Mouse (Mus musculus) cerebellum, adult 2 months (tissue): ENCODE results near the gene Cachd1. TPM values are rescaled to one million over a fixed set of nuclear protein-coding genes. Genes with fewer than 3 reads are reported as not detected.

Experiments
- DNase-seq, 2 experiments: peaks; one replicate each; pipeline ENCODE4 v3.0.0; 2021
- H3K27ac ChIP-seq: fragments of 200-500 bp; 2 replicates; pipeline ENCODE4 v1.5.1; 2012; ENCODE audit warnings: low read length, control low read depth, inconsistent platforms; ENCODE audit not compliant: insufficient read depth
- H3K27me3 ChIP-seq: fragments of 200-500 bp; 2 replicates; pipeline ENCODE4 v1.6.1; 2012; ENCODE audit warnings: inconsistent platforms, mild to moderate bottlenecking, low read length, moderate library complexity; ENCODE audit not compliant: control insufficient read depth, insufficient read depth
- H3K4me1 ChIP-seq: fragments of 200-500 bp; 2 replicates; pipeline ENCODE4 v1.6.1; 2011; ENCODE audit warnings: low read length; ENCODE audit not compliant: control insufficient read depth, insufficient read depth
- H3K4me3 ChIP-seq: fragments of 200-500 bp; replicated peaks from 2 replicates; pipeline ENCODE3; 2011; ENCODE audit warnings: mild to moderate bottlenecking, low read depth, low read length, control low read depth; ENCODE audit not compliant: insufficient read depth
- CTCF ChIP-seq: fragments of 200-500 bp; IDR thresholded peaks from 2 replicates; pipeline ENCODE4 v1.5.1; 2011; ENCODE audit warnings: low read depth, mild to moderate bottlenecking, control low read depth, low read length, moderate library complexity, borderline replicate concordance; ENCODE audit not compliant: insufficient read depth
- POLR2A ChIP-seq: fragments of 200-500 bp; IDR thresholded peaks from 2 replicates; pipeline ENCODE4 v1.6.1; 2011; ENCODE audit warnings: low read length, control low read depth, borderline replicate concordance; ENCODE audit not compliant: insufficient read depth
- WGBS: fragments of 180-500 bp; shearing (Covaris S2); methylation state at CpG from one replicate; pipeline ENCODE4 v1.1.7; 2018; 5-methylcytosine and 5-hydroxymethylcytosine counted together
- polyA plus RNA-seq: library from polyadenylated mRNA; depleted of rRNA; stranded (reverse); fragments of >200 nt; gene quantifications from 2 replicates; pipeline ENCODE4 v1.2.3, GENCODE M21; 2012

Cachd1 gene
- polyA plus RNA-seq, 1 experiment, result 41.4 TPM

DNA sequence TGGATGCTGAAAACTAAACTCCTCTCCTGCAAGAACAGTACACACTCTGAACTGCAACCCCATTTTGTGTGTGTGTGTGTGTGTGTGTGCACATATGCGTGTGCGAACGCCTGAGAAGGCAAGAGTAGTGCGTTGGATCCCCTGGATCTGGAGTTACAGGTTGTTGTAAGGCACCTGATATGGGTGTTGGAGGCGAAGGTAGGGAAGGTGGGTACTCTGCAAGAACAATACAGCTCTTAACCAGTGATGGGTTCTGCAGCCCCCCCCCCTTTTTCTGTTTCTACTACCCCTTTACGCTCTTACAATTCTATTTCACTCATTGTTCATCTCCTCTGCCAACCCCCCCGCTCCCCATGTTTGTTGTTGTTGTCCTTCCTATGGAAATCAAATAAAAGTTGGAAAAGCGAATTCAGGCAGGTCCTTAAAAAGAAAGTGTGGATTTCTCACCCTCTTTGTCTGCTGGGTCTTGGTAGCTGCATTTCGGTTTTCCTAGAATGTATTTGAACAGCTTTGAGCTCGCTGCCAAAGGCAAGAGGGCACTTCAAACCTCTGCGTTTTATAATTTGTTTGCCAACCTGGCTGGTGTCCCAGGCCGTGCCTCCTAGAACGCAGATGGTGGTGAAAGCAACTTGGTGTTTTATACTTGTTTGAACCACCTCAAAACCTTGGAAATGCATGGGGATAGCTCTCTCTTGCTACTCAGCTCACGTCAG, 24.4 kb downstream of the Cachd1 start:
- no peaks in the 10 kb centered on the region for H3K27me3 ChIP-seq
- no peak overlapping the region for H3K27ac ChIP-seq
- H3K4me1 ChIP-seq, result no peaks in the 10 kb centered on the region
- no peak overlapping the region for H3K4me3 ChIP-seq
- 47% methylated on average over 14 of the region's 14 CpGs for WGBS
- no peak for TF ChIP-seq POLR2A
- TF ChIP-seq CTCF, result no peak
- no peak for DNase-seq

DNA sequence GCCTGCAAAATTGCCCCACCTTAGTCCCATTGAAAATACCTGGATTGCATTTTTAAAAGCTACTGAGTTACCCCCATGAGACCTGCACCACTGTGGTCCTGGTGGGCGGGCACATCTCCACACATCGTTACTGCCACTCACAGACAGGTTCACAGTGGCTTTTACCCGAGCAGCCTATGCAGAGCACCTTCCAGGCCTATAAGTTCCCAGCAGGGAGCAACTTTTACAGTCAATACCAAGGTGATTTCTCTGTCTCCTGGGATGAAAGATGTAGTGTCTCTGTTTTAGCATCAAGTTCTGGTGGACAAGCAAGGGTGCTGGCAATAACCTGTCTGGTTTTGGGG, 24.9 kb downstream of the Cachd1 start:
- WGBS, result 39% methylated on average over 3 of the region's 3 CpGs
- no peak overlapping the region for H3K27ac ChIP-seq
- no peak overlapping the region for H3K4me3 ChIP-seq
- H3K4me1 ChIP-seq, result no peaks in the 10 kb centered on the region
- TF ChIP-seq POLR2A (no peak), CTCF (no peak)
- no peaks in the 10 kb centered on the region for H3K27me3 ChIP-seq
- DNase-seq, result no peak

DNA sequence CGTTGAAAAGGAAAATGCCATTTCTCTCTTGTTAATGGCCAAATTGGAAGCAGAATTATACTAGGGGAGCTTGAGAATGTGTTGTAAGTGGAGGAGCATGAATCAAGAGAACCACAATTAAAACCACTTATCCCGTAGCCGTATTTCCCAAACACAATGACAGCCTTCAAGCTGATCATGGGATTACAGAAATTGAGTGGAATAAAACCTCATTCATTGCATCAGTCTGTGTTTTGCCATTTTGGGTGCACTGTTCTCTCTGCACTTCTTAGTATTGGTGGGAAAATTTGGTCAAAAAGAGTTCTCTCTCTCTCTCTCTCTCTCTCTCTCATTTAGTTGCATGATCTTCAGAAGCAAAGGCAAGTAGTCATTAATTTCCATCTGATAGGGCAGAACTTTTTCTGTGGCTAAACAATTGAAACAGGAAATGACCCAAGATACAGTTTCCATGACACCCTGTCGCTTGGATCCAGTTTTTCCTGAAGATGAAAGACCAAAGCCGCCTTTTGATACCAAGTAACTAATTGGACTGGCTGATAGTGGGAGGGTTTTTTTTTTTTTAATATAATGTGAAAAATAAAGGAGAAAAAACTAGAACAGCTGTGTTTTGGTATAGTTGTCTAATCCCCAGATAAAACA, 34.7 kb downstream of the Cachd1 start:
- DNase-seq, result no peak
- TF ChIP-seq POLR2A, result no peak
- no peak for TF ChIP-seq CTCF
- no peaks in the 10 kb centered on the region for H3K27me3 ChIP-seq
- WGBS, result 61% methylated on average over 5 of the region's 5 CpGs
- H3K27ac ChIP-seq, result no peak overlapping the region
- no peak overlapping the region for H3K4me3 ChIP-seq
- H3K4me1 ChIP-seq, result no peaks in the 10 kb centered on the region; the same call in 1 of the 2 replicates

GRCm38 (mm10) chr4:100811802-100812510, 35.5 kb downstream of the Cachd1 start:
- Histone ChIP-seq H3K4me3 (no peak overlapping the region), H3K4me1 (no peaks in the 10 kb centered on the region; the same call in 1 of the 2 replicates), H3K27me3 (no peaks in the 10 kb centered on the region), H3K27ac (no peak overlapping the region)
- DNase-seq, result no peak
- TF ChIP-seq POLR2A (no peak), CTCF (no peak)
- WGBS, result 58% methylated on average over 8 of the region's 8 CpGs

DNA sequence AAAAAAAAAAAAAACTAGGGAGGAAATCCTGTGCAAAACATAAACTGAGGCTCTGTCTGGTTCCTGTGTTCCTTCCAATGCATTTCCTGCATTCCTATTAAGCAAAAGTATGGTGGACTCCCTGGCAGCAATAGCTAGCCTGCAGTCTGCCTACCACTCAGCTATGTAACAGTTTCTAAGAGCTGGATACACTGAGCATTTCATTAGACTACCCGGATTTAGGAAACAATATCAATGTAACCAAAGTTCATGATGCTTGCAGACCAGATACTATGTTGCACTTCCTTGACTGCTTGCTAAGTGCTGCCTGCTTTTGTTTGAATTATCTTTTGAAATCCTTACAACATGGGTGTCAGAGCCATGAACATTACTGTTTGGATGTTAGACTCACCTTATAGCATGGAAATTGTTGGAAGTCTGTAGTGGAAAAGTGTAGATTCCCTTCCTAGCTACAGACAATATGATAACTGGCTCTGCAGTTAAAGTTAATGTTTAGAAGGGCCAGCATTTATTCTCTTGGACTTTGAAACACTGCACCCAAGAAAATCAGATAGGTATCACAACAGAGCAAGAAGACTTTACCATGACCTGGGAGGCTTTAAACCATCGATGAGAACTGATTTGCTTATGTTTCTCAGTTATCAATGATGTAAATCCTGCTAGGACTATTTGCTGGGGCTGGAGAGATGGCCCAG, 37.4 kb downstream of the Cachd1 start:
- Histone ChIP-seq H3K27me3 (no peaks in the 10 kb centered on the region), H3K4me1 (no peaks in the 10 kb centered on the region; the same call in 1 of the 2 replicates), H3K27ac (no peak overlapping the region), H3K4me3 (no peak overlapping the region)
- 81% methylated on average over 2 of the region's 2 CpGs for WGBS
- no peak for TF ChIP-seq CTCF
- TF ChIP-seq POLR2A, result no peak
- DNase-seq, result no peak

DNA sequence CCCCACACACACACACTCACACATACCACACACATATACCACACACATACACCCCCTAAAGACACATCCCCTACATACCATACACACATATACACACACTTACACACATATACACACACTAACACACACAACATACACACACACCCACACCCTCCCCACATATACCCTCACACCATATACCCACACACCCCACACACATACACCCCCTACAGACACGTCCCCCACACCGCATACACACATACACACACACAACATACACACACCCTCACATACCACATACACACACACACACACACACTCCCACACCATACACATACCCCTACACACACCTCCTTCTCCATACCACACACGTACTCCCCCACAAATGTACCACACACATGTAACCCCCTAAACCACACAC, 42.8 kb downstream of the Cachd1 start:
- DNase-seq, result no peak
- Histone ChIP-seq H3K27me3 (no peaks in the 10 kb centered on the region), H3K27ac (no peak overlapping the region), H3K4me1 (no peaks in the 10 kb centered on the region), H3K4me3 (no peak overlapping the region)
- no peak for TF ChIP-seq CTCF
- no peak for TF ChIP-seq POLR2A
- WGBS, result 91% methylated on average over 3 of the region's 3 CpGs

DNA sequence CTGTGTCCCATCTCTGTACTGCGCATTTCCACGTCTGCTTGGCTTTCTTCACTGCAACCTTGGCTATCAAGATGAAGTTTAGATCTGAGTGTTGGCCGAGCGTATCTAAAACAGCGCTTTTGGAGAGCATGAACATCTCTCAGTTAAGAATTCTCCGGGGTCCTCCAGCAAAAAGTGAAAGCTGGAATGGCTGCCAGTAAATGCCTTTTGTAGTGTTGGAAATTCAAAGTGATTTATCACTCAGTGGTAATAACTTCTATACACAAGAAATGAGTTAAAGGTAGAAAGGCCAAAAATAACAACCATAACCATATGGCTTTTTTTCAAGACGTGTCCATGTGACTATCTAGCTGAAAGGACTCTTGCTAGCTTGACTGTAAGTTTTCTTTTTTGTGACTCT, 46.1 kb downstream of the Cachd1 start:
- 79% methylated on average over 7 of the region's 7 CpGs for WGBS

GRCm38 (mm10) chr4:100827374-100827773, 50.9 kb downstream of the Cachd1 start:
- no peak for DNase-seq
- H3K27me3 ChIP-seq, result no peaks in the 10 kb centered on the region
- 16% methylated on average over 5 of the region's 5 CpGs for WGBS
- no peak overlapping the region for H3K4me3 ChIP-seq
- no peak for TF ChIP-seq CTCF
- TF ChIP-seq POLR2A, result no peak
- H3K27ac ChIP-seq, result no peak overlapping the region
- no peaks in the 10 kb centered on the region for H3K4me1 ChIP-seq

More for the DNA sequence above, 46.1 kb downstream of the Cachd1 start:
- Histone ChIP-seq H3K27ac (no peak overlapping the region), H3K27me3 (no peaks in the 10 kb centered on the region), H3K4me3 (no peak overlapping the region), H3K4me1 (no peaks in the 10 kb centered on the region)
- no peak for DNase-seq
- no peak for TF ChIP-seq CTCF
- TF ChIP-seq POLR2A, result no peak
